Mouse (Mus musculus) hindbrain, embryonic 11.5 days (tissue): ENCODE data around the gene Gstz1. TPM values are rescaled to one million over a fixed set of nuclear protein-coding genes. Genes with fewer than 3 reads are reported as not detected.

Experiments
- ATAC-seq: fragments of 200-750 bp; cut with Nextera tagmentation; 2 replicates; pipeline ENCODE4 v1.8.0; 2017; ENCODE audit warnings: mild to moderate bottlenecking, moderate TSS enrichment, moderate library complexity; ENCODE audit not compliant: low FRiP score
- DNase-seq: peaks from one replicate; pipeline ENCODE4 v3.0.0-alpha.2; 2015; ENCODE audit warnings: low spot score
- H3K27ac ChIP-seq: fragments of 300-500 bp; sonication (generic); 2 replicates; pipeline ENCODE4 v1.5.1; 2014; ENCODE audit warnings: mild to moderate bottlenecking, low read depth, low read length
- H3K27me3 ChIP-seq: fragments of 300-500 bp; sonication (generic); 2 replicates; pipeline ENCODE4 v1.6.1; 2014; ENCODE audit warnings: mild to moderate bottlenecking, low read length, moderate library complexity, mixed read lengths; ENCODE audit not compliant: control insufficient read depth, insufficient read depth
- H3K36me3 ChIP-seq: fragments of 300-500 bp; sonication (generic); 2 replicates; pipeline ENCODE4 v1.6.1; 2014; ENCODE audit warnings: mild to moderate bottlenecking, low read length, moderate library complexity, mixed read lengths; ENCODE audit not compliant: control insufficient read depth, insufficient read depth
- H3K4me1 ChIP-seq: fragments of 300-500 bp; sonication (generic); replicated peaks from 2 replicates; pipeline ENCODE4 v1.6.1; 2014; ENCODE audit warnings: low read length, mixed read lengths; ENCODE audit not compliant: control insufficient read depth, insufficient read depth
- H3K4me2 ChIP-seq: fragments of 300-500 bp; sonication (generic); replicated peaks from 2 replicates; pipeline ENCODE4 v1.6.1; 2014; ENCODE audit warnings: mild to moderate bottlenecking, low read depth, low read length
- H3K4me3 ChIP-seq: fragments of 300-500 bp; sonication (generic); 2 replicates; pipeline ENCODE4 v1.5.1; 2014; ENCODE audit warnings: low read depth, low read length
- H3K9ac ChIP-seq: fragments of 300-500 bp; sonication (generic); 2 replicates; pipeline ENCODE4 v1.6.1; 2014; ENCODE audit warnings: low read depth, low read length
- H3K9me3 ChIP-seq: fragments of 300-500 bp; sonication (generic); 2 replicates; pipeline ENCODE4 v1.6.1; 2016; ENCODE audit warnings: low read length; ENCODE audit not compliant: control insufficient read depth
- WGBS: fragments of 180-500 bp; shearing (Covaris S2); extraction: QIAGEN DNeasy Blood & Tissue Kit; methylation state at CpG from one replicate; pipeline ENCODE4 v1.1.7; 2014; 5-methylcytosine and 5-hydroxymethylcytosine counted together
- polyA plus RNA-seq: library from polyadenylated mRNA; unstranded; fragments of >200 nt; fragmentation: Nextera tagmentation; extraction: Ambion mirVana; gene quantifications from 2 replicates; pipeline ENCODE4 v1.2.1, GENCODE M21; 2014

Gstz1 gene
- polyA plus RNA-seq, 1 experiment from 2014 or later, result 31.4 TPM

GRCm38 (mm10) chr12:87175194-87175946, 28.4 kb downstream of the Gstz1 start:
- DNase-seq, result no peak
- Histone ChIP-seq H3K9ac (no peak overlapping the region), H3K9me3 (no peaks in the 10 kb centered on the region), H3K27ac (no peak overlapping the region), H3K4me2 (no peak overlapping the region), H3K4me3 (no peak overlapping the region), H3K27me3 (no peaks in the 10 kb centered on the region), H3K4me1 (no peaks in the 10 kb centered on the region), H3K36me3 (peaks cover 4% of the 10 kb centered on the region; the same call in 1 of the 2 replicates)
- no peak for ATAC-seq
- 77% methylated on average over 4 of the region's 4 CpGs for WGBS

DNA sequence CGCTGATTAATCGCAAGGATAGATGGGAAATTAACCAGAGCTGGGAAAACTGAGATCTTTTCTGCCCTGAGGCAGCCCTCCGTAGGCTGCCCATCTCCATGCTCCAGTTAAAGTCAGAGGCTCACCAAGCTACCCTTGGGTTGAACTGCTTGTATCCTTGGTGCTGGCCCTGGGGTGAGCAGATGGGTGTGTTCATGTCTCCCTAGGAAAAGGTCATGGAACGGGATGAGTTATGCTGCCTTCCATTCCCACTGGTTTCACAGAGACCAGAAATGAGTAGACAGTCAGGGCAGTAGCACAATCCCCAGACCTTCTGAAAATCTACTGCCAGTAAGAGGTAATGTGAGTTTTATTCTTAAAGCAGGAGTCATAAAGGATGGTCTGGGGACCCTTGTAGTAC, 30.7 kb downstream of the Gstz1 start:
- Histone ChIP-seq H3K9ac (no peak overlapping the region), H3K4me3 (no peak overlapping the region), H3K4me2 (no peak overlapping the region), H3K27me3 (no peaks in the 10 kb centered on the region), H3K36me3 (peaks cover 4% of the 10 kb centered on the region; the same call in 1 of the 2 replicates), H3K9me3 (no peaks in the 10 kb centered on the region), H3K4me1 (no peaks in the 10 kb centered on the region), H3K27ac (no peak overlapping the region)
- ATAC-seq (no peak), DNase-seq (no peak)
- 95% methylated on average over 4 of the region's 4 CpGs for WGBS

- Histone ChIP-seq H3K27ac (no peak overlapping the region), H3K27me3 (no peaks in the 10 kb centered on the region), H3K4me2 (no peak overlapping the region), H3K9me3 (no peaks in the 10 kb centered on the region), H3K4me1 (no peaks in the 10 kb centered on the region), H3K9ac (no peak overlapping the region), H3K4me3 (no peak overlapping the region), H3K36me3 (no peaks in the 10 kb centered on the region)
- DNase-seq, result no peak
- 93% methylated on average over 3 of the region's 3 CpGs for WGBS
- ATAC-seq, result no peak
Measured at GRCm38 (mm10) chr12:87193008-87193407, 46.0 kb downstream of the Gstz1 start.

DNA sequence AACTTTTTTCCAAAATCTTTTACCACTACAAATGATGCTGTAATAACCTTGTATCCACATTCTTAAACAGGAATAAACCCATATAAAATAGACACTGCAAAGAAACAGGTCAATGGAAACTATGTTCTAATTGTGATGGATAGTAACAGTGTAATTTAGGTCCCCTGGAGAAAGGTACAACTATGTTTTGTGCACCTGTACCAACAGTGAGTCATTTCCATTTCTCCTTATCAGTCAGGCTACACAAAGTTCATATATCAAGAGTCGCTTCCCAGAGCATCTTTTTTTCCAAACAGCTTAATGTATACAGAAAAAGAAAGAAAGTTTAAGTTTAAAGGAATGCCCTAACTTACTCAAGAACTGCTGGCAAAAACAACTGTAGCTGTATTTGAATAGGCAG, 48.1 kb downstream of the Gstz1 start:
- H3K9me3 ChIP-seq, result no peaks in the 10 kb centered on the region
- peaks cover 6% of the 10 kb centered on the region for H3K4me1 ChIP-seq
- no peak for ATAC-seq
- H3K9ac ChIP-seq, result no peak overlapping the region
- H3K4me2 ChIP-seq, result no peak overlapping the region
- DNase-seq, result no peak
- WGBS, result 92% methylated on average over 1 of the region's 1 CpGs
- no peak overlapping the region for H3K27ac ChIP-seq
- no peaks in the 10 kb centered on the region for H3K36me3 ChIP-seq
- H3K27me3 ChIP-seq, result no peaks in the 10 kb centered on the region
- H3K4me3 ChIP-seq, result no peak overlapping the region

DNA sequence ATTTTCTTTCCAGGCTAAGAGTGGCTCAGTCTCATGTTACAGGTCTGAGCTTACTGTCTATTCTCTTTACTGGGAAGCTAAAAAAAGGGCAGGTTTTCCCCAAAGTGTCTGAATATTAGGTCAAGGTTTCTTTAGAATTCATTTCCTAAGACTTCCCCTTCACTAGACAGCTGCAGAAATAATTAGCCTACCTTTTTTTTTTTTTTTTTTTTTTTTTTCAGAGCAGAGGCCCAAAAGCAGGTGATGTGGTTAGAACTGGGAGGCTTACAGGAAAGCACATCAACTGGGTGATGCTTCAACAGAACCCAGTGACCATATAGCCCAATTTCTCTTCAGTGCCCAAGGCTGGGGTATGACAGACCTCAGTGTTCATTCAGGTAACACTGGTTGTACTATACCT, 49.3 kb downstream of the Gstz1 start:
- no peak for ATAC-seq
- H3K4me2 ChIP-seq, result no peak overlapping the region
- no peak overlapping the region for H3K4me3 ChIP-seq
- H3K27me3 ChIP-seq, result no peaks in the 10 kb centered on the region
- H3K9me3 ChIP-seq, result no peaks in the 10 kb centered on the region
- no peak overlapping the region for H3K27ac ChIP-seq
- H3K4me1 ChIP-seq, result peaks cover 6% of the 10 kb centered on the region
- H3K36me3 ChIP-seq, result no peaks in the 10 kb centered on the region
- no peak overlapping the region for H3K9ac ChIP-seq
- DNase-seq, result no peak

GRCm38 (mm10) chr12:87198792-87199191, 51.8 kb downstream of the Gstz1 start:
- no peak for DNase-seq
- peak overlapping the region; percentile 90 for H3K4me2 ChIP-seq
- no peak overlapping the region for H3K27ac ChIP-seq
- H3K36me3 ChIP-seq, result no peaks in the 10 kb centered on the region
- no peak for ATAC-seq
- H3K9ac ChIP-seq, result peak overlapping the region; percentile 88; the same call in 1 of the 2 replicates
- H3K4me1 ChIP-seq, result peaks cover 6% of the 10 kb centered on the region
- WGBS, result 63% methylated on average over 6 of the region's 6 CpGs
- peak overlapping the region; percentile 69 for H3K4me3 ChIP-seq
- H3K27me3 ChIP-seq, result no peaks in the 10 kb centered on the region
- H3K9me3 ChIP-seq, result no peaks in the 10 kb centered on the region

DNA sequence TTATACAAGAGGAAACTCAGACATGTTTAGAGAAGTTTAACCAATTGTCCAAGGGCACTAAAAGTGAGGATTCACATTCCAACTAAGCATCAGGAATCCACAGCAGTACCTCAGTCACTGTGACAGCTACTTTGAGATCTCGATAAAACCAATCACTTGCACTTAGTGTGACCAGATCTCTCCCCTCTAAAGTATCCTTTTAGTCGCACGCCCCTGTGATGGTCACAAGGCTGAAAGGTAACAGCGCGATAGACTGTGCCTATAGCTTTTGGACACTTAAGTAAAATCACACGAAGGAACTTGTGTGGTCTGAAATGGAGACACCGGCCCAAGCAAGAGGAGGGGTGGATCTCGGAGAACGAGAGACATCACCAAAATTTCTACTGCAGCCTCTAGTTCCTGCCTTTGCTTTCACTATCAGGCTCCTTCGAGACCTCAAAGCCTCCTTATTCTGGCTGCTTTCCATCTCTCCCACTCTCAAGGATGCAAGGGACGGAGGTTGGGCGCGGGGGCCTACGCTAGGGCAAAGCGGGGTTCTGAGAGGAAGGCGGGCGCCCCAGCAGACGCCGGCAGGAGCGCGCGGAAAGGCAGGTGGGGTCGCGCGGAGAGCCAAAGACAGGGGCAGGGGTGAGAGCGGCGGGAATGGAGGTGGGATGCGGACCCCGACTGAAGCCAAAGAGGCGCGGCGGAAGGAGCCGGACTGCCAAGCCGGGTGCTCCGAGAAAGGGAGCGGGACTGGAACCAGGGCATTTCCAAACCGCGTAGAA, 52.4 kb downstream of the Gstz1 start, which contains the start of gene Samd15:
Gene Samd15, plus strand, starts transcription at position 518 of the 767 bp plus-strand sequence.
- H3K4me1 ChIP-seq, result peaks cover 6% of the 10 kb centered on the region
- peak within 1 kb of the TSS; percentile 86 for H3K27ac ChIP-seq
- H3K36me3 ChIP-seq, result no peaks in the 10 kb centered on the region
- peak within 1 kb of the TSS; percentile 90 for H3K4me2 ChIP-seq
- under 1% methylated on average over 34 of the region's 38 CpGs for whole genome bisulfite sequencing
- H3K9ac ChIP-seq, result peak within 1 kb of the TSS; percentile 88
- H3K9me3 ChIP-seq, result no peaks in the 10 kb centered on the region
- H3K27me3 ChIP-seq, result no peaks in the 10 kb centered on the region
- DNase-seq (no peak), ATAC-seq (peak; percentile 62; the same call in 1 of the 2 replicates)
- H3K4me3 ChIP-seq, result peak within 1 kb of the TSS; percentile 69

- peaks cover 6% of the 10 kb centered on the region for H3K4me1 ChIP-seq
- H3K4me2 ChIP-seq, result peak within 1 kb of the TSS; percentile 90
- H3K4me3 ChIP-seq, result peak within 1 kb of the TSS; percentile 69
- H3K9ac ChIP-seq, result peak within 1 kb of the TSS; percentile 88
- no peaks in the 10 kb centered on the region for H3K36me3 ChIP-seq
- no peaks in the 10 kb centered on the region for H3K27me3 ChIP-seq
- H3K27ac ChIP-seq, result peak within 1 kb of the TSS; percentile 86
- ATAC-seq, result peak; percentile 96
- under 1% methylated on average over 52 of the region's 70 CpGs for WGBS
- no peaks in the 10 kb centered on the region for H3K9me3 ChIP-seq
- peak; percentile 88 for DNase-seq
Measured at GRCm38 (mm10) chr12:87199973-87200586, 53.1 kb downstream of the Gstz1 start, which contains the start of gene Tmed8. Tmed8 (minus strand) TSS chr12:87200454.
